Mouse (Mus musculus): Measurements from ENCODE around the gene Rpl36a.
A peak's percentile ranks its signal among the peaks of the same experiment; 100 is the strongest.
"Not testable (repeated sequence)": the region's sequence is repeated elsewhere in the genome, so short reads cannot be mapped to it uniquely, and the experiment has no call there.

Gene Rpl36a

DNA sequence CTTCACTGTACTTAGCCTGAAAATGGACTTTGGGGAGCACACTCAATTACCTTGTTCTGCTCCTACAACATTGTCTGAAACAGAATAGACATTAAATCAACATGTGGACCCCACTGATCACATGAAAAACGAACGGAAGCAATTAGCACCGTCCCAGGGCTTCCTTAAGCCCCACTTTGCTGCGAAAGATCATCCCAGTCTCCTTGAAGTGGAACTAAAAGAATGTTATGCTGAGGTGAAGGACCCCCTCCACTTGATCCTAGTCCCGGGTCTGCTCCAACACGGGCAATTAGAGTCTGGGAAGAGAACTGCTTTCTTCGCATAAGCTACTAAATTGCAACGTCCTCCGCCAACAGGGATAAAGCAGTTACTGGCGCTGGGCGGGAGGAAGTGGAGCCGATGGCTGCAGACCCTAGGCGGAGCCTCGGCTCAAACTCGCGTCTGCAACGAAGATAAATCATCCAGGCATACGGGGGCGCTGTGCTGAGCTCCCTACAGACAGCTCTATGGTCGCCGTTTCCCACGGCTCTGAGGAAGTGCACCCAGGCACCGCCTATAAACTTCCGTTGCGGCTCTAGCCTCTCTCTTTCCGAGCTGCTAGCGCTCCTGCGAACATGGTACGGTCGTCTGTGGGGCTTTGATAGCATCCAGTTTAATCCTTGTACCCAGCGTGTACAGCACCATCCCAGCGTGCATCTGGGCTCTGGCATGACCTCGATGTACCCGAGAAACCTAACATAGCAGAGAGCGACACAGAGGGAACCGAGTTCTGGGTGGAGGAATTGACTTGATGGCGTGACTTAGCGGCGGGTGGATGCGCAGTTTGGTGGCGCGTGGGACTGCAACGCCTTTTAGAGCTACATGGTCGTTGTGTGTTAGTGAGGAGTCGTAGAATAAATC lies at the start of gene Rpl36a:
Gene Rpl36a, plus strand, starts transcription at position 552 of the 900 bp plus-strand sequence.
- peak; percentile 71 for DNase-seq (ENCODE audit: low read depth, low spot score)

DNA sequence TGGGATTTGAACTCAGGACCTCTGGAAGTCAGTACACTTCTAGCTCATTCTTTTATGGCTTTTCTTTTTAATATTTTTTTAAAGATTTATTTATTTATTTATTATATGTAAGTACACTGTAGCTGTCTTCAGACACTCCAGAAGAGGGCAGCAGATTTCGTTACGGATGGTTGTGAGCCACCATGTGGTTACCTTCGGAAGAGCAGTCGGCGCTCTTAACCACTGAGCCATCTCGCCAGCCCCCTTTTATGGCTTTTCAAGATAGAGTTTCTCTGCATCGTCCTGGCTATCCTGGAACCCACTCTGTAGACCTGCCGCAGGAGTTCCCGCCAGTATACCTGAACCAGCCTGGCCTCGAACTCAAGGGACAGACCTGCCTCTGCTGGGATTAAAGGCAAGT lies 45.7 kb upstream of the Rpl36a start:
- not testable (repeated sequence) for DNase-seq (ENCODE audit: low read depth, low spot score)

- DNase-seq (ENCODE audit: low read depth, low spot score): no peak
Measured at GRCm38 (mm10) chrX:134540414-134541135, 44.9 kb upstream of the Rpl36a start.

GRCm38 (mm10) chrX:134541145-134541954 lies 44.1 kb upstream of the Rpl36a start, which contains the start of gene Timm8a1:
TSS of gene Timm8a1 (minus strand) at chrX:134541865.
- DNase-seq (ENCODE audit: low read depth, low spot score): no peak

DNA sequence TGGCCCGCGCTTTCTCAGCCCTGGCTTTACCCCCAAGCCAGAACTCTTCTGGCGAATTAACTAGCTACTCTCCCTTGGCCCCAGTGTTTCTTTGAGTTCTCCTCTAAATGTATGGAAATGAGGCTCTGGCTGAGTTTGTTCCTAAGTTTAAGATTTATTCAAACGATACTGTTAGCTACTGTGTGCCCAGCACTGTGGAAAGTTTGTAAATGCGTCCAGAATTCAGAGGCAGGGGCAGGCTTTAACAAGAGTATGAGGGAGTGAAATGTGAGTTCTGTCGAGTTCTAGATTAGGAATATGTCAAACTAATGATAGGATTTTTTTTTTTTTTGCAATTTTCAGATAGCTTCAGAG lies 43.5 kb upstream of the Rpl36a start:
- no peak for DNase-seq (ENCODE audit: low read depth, low spot score)

DNA sequence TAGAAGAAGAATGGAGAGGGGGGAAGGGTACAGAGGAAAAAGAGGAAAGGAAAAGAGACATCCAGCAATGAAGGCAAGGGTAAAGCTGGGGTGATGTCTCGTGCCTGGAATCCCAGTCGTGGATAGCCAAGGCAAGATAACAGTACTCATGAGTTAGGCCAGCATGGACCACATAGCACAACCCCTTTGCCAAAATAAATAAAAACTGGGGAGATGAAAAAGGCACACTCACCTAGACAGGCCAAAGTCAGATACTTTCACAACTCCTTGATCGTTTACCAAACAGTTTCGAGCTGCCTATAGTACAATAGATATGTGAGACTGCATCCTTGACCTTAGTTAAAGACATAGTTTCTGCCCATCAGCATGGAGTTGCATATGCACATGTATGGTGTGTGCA lies 38.1 kb upstream of the Rpl36a start:
- DNase-seq (ENCODE audit: low read depth, low spot score): no peak

- no peak for DNase-seq (ENCODE audit: low read depth, low spot score)
Measured at GRCm38 (mm10) chrX:134550903-134551302, 34.6 kb upstream of the Rpl36a start.

GRCm38 (mm10) chrX:134553326-134553725 lies 32.1 kb upstream of the Rpl36a start:
- DNase-seq (ENCODE audit: low read depth, low spot score): no peak

DNA sequence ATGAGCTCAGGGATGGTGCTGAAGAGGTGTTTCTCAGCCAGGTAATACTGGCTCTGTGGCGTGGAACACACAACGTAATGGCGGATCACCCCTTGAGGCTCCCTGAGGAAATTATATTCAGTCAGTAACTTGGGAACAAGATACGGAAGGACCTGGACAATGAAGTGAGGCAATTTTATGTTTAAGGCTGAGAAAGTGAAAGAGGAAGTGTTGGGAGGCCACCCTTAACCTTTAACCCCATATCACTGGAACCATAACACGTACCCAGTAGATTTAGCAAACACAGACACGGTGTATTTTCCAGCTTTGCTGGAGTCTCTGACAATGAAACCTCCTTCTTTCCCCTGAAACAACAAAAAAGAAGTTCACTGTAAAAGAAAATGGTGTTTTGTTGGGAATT lies 31.0 kb upstream of the Rpl36a start:
- no peak for DNase-seq (ENCODE audit: low read depth, low spot score)

DNA sequence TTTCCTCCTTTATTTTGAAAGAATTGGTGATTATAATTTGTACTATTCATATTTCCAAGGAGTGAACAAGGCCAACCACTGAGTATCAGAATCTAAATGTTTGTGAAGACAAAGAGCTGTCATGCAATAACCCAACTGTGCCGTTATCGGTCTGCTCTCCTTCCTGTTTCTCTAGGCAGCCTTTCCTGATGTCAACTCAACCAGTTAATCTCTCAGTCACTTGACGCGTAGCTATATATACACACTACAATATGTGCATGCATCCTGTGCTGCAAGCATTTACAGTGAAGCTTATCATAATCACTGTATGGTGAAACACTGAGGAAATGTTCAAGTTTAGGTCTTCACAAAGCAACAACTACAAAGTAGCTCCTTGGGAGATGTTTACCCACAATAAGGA lies 21.1 kb upstream of the Rpl36a start:
- DNase-seq (ENCODE audit: low read depth, low spot score): no peak

- no peak for DNase-seq (ENCODE audit: low read depth, low spot score)
Measured at GRCm38 (mm10) chrX:134566536-134567222, 18.8 kb upstream of the Rpl36a start.

GRCm38 (mm10) chrX:134577896-134578295 lies 7.6 kb upstream of the Rpl36a start:
- DNase-seq (ENCODE audit: low read depth, low spot score): no peak

- no peak for DNase-seq (ENCODE audit: low read depth, low spot score)
Measured at GRCm38 (mm10) chrX:134580528-134581305, 4.7 kb upstream of the Rpl36a start.

- no peak for DNase-seq (ENCODE audit: low read depth, low spot score)
Measured at GRCm38 (mm10) chrX:134582270-134582669, 3.2 kb upstream of the Rpl36a start.

- no peak for DNase-seq (ENCODE audit: low read depth, low spot score)
Measured at GRCm38 (mm10) chrX:134582888-134583669, 2.4 kb upstream of the Rpl36a start, which contains the start of gene Btk. TSS of gene Btk (minus strand) at chrX:134583570.

DNA sequence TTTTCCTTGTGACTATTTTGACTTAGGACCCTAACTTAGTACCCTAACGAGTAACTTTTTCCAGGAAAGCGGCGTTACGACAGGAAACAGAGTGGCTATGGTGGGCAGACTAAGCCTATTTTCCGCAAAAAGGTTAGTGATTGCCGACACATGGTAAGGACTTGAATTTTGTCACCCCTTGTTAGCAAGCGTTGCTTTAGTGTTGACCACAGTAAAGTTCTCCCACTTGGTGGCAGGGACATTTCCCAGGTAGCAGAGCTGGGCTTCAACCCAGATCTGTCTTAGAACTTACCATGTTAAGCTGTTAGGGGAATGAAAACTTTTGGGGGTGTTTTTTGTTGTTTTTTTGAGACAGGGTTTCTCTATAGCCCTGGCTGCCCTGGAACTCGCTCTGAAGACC lies 993 bp downstream of the Rpl36a start:
- DNase-seq (ENCODE audit: low read depth, low spot score): no peak

DNA sequence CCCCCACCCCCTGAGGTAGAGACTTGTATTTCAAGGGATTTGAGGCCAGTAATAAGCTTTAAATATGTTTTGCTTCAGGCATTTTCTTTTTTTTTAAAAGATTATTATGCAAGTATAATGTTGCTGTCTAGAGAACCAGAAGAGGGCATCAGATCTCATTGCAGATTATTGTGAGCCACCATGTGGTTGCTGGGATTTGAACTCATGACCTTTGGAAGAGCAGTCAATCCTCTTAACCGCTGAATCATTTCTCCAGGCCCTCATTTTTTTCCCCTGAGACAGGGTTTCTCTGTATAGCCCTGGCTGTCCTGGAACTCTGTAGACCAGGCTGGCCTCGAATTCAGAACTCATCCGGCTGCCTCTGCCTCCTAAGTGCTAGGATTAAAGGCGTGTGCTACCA lies 2.8 kb downstream of the Rpl36a start:
- DNase-seq (ENCODE audit: low read depth, low spot score): no peak

DNA sequence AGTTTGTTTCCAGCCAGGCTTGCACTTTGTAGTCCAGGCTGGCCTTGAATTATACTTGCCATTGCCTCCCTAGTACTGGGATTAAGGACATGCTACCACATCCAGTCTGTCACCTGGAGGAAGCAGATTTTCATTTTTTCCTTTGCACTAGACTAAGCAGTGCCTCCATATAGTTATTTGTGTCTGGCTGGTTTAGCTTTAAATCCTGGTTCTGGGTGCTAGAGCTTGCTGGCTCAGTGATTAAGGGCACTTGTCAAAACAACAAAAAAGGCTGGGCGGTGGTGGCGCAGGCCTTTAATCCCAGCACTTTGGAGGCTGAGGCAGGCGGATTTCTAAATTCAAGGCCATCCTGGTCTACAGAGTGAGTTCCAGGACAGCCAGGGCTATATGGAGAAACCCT lies 3.5 kb downstream of the Rpl36a start:
- DNase-seq (ENCODE audit: low read depth, low spot score): no peak

GRCm38 (mm10) chrX:134589836-134590235 lies 4.4 kb downstream of the Rpl36a start:
- DNase-seq (ENCODE audit: low read depth, low spot score): no peak
